Comparison of ENCODE assay signal across 9 mouse cellular contexts in the genomic region with DNA sequence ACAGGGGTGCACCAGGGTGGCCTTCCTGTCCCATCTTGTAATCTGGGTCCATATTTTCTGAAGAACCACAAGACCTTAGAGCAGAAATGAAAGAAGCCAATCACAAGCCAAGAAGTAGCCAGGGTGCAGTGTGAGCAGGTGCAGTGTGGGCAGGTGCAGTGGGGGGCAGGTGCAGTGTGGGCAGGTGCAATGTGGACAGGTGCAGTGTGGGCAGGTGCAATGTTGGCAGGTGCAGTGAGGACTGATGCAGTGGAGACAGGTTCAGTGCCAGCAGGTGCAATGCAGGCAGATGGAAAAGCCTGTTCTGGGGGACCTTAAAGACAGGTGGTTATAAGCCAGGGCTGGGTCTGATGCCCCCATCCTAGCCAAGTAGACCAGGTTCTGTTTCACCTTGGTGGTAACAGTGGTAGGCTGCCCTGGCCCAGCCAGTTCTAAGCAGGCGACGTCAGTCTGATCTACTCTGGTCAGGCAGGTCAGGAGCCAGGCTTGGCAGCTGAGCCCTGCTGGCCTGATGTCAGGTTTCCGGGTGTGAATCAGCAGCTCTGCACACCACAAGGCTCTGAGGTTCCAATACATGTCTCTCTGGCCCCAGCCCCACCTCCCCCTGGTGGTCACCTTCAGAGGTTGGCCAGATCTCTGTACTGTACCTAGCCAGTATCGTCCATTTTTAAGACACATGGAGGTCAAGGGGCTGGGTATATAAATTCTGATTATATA.
DNase-seq lines count a peak whose midpoint lies in the region; ATAC-seq lines count a peak whose summit lies in the region.
"Had no signal": no experiment of that assay in that cellular context is flagged by ENCODE, and none has a peak within 500 bp of the region (broad histone marks: within the 10 kb centered on the region; RNA-seq: fewer than 3 reads in every experiment).

No protein-coding gene starts in this region.

- H3K9me3 ChIP-seq in limb, embryonic 10.5 days (replicated peaks), result no peaks in the 10 kb centered on the region
- no peaks in the 10 kb centered on the region for H3K9me3 ChIP-seq in midbrain, embryonic 13.5 days
- H3K9me3 ChIP-seq: neural tube, embryonic 13.5 days had no signal

- intact Hi-C loops in gastrocnemius, postnatal 36 days (cut with DNase I), result no loop called here

- H3K27me3 ChIP-seq in splenic B cell, adult 2 months (ENCODE audit: control insufficient read depth, insufficient read depth, low read length, poor library complexity, severe bottlenecking), result no peaks in the 10 kb centered on the region
- 0 out of 2 replicates have a peak, but pooled peaks cover 4% of the 10 kb centered on the region for H3K27me3 ChIP-seq in limb, embryonic 10.5 days (ENCODE audit: low read depth, poor library complexity, severe bottlenecking)
- H3K27me3 ChIP-seq in midbrain, embryonic 13.5 days, result no peaks in the 10 kb centered on the region
- H3K27me3 ChIP-seq: neural tube, embryonic 13.5 days had no signal

- H3K4me2 ChIP-seq in midbrain, embryonic 13.5 days (replicated peaks), result no peak overlapping the region
- H3K4me2 ChIP-seq: neural tube, embryonic 13.5 days had no signal

- no peak for ATAC-seq in CD4-positive, CD25-positive, alpha-beta regulatory T cell, adult 4 months
- no peak for ATAC-seq in midbrain, embryonic 13.5 days

- H3K9ac ChIP-seq in midbrain, embryonic 13.5 days (replicated peaks), result no peak overlapping the region
- H3K9ac ChIP-seq: neural tube, embryonic 13.5 days had no signal

- H3K27ac ChIP-seq in limb, embryonic 10.5 days, result no peak overlapping the region
- H3K27ac ChIP-seq in midbrain, embryonic 13.5 days, result no peak overlapping the region
- H3K27ac ChIP-seq: neural tube, embryonic 13.5 days had no signal

- peak; percentile 27 for DNase-seq in CD4-positive, CD25-positive, alpha-beta regulatory T cell, adult 2 months (ENCODE audit: low read depth, low spot score)
- peak; percentile 80 for DNase-seq in adrenal gland, postnatal 14 days
- peak; percentile 64 to 74 for DNase-seq in gastrocnemius, postnatal 36 days
- DNase-seq in kidney, postnatal 36 days, result peak; percentile 54 to 69
- DNase-seq in splenic B cell, adult 2 months (ENCODE audit: low read depth, low spot score), result peak; percentile 20
- no peak for DNase-seq in limb, embryonic 10.5 days (ENCODE audit: low spot score)

- H3K36me3 ChIP-seq in splenic B cell, adult 2 months (ENCODE audit: control insufficient read depth, insufficient read depth, low read length, poor library complexity, severe bottlenecking), result no peaks in the 10 kb centered on the region
- no peaks in the 10 kb centered on the region for H3K36me3 ChIP-seq in limb, embryonic 10.5 days
- no peaks in the 10 kb centered on the region for H3K36me3 ChIP-seq in midbrain, embryonic 13.5 days

- H3K4me1 ChIP-seq in limb, embryonic 10.5 days, result no peaks in the 10 kb centered on the region
- H3K4me1 ChIP-seq in midbrain, embryonic 13.5 days (replicated peaks), result no peaks in the 10 kb centered on the region

- WGBS in limb, embryonic 10.5 days, result 67% methylated on average over 4 of the region's 4 CpGs
- WGBS in midbrain, embryonic 13.5 days, result 78% methylated on average over 4 of the region's 4 CpGs

- H3K4me3 ChIP-seq in limb, embryonic 10.5 days, result no peak overlapping the region
- H3K4me3 ChIP-seq in midbrain, embryonic 13.5 days (replicated peaks), result no peak overlapping the region
- H3K4me3 ChIP-seq: neural tube, embryonic 13.5 days had no signal
